Mouse (Mus musculus): ENCODE results near the gene Phactr2.

Phactr2 gene

DNA sequence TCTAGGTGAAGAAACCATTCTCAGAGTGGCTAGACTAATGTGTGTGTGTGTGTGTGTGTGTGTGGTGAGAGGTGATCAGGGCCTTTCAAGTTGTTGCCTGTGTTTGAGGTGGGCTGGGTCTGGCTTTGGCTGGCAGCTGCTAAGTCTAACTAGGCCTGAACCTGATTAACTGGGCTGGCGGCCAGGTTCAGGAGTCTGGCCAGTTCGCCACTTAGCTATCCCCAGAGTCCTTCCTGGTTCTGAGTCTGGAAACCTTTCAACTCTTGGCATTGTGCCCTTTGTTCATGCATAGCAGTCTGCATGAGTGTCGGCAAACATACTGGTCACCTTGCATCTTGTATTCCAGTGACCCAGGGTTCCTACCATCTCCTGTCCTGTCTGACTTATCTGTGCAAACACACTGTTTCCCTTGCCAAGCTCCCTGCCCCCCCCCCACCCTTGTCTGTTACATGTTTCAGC is 27.4 kb downstream of the Phactr2 start:
- DNase-seq = peak; percentile 85

DNA sequence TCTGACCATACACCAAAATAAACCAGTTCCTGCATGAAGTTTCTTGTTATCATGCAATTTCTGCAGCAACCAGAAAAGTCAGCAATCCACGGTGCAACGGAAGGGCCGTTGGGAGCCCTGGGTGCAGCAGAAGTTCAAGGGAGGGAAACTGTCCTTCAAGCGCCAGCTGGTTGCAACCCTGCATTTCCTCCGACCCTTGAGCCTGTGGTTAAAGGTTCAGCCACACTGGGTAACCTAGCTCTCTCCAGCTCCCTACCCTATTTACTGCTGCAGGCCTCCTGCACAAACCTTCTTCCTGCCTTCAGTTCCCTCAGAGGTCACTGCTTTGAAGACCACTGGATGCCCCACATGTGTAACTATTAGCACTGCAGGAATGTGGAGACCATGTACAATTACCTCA is 30.0 kb downstream of the Phactr2 start:
- DNase-seq = no peak

GRCm38 (mm10) chr10:13443647-13444046 is 30.6 kb downstream of the Phactr2 start:
- DNase-seq = no peak

GRCm38 (mm10) chr10:13440292-13440691 is 33.9 kb downstream of the Phactr2 start:
- DNase-seq = no peak

DNA sequence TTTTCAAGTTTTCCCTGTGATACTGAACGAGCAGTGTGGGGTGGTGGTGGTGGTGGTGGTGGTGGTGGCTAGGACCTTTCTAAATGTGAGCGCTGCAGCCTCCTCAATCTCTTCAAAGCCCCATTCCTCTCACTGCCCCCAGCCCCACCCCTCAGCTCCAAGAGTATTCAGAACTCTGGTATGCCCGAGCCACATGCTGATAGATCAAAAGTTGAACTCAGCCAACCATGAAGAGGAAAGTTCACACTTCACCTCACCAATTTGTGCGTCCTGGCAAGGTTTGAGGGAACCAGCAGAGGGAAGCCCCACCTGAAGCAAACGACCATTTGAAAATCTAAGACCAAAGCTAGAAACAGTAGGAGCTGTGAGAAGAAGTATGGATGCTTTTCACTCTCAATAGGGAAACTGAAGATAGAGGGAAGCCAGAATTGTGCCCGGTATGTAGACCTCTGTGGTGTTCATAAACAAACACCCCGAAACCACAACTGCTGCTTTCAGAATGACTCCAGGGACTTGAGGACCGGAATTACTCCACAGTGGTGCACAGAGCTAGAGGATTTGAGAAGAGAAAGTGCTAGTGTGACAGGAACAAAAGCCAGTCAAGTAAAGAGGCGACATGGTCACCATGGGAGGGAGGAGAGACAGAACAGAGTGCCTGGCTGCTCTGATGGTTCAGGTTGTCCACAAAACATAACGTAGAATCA is 35.9 kb downstream of the Phactr2 start:
- DNase-seq = no peak

DNA sequence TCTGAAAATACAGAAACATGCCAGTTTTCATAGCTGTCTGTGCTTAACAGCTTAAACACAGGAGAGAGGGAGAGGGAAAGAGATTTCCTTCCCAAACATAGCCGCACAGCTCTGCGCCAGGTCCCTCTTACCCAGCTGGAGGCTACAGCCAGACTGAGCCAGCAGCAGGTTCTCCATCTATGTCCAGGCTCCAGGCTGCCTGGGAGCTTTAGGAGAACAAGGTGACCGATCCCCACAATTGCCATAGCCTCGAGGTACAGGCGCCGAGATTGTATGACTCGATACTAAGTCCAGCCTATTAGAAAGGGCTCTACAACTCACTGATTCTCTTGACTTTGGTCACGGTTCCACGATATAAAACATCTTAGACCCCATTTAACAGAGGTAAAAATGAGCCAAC is 37.2 kb downstream of the Phactr2 start:
- DNase-seq = no peak

DNA sequence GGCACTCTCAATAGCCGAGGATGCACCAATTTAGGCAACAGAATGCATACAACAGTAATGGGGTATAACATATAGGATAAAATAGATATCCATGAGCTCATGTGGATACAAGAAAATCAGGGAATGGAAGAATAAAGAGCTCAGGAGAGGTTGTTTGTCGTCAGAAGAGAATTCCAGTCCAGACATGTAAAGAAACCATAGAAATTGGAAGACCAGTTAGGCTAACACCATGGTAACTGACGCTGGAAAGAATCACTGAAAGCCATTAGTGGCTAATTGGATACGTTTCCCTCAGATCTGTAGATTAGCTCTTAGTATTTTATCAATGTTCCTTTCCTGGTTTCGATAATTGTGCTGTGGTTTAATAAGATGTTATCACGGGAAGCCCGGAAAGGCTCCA is 41.2 kb downstream of the Phactr2 start:
- no peak for DNase-seq

DNA sequence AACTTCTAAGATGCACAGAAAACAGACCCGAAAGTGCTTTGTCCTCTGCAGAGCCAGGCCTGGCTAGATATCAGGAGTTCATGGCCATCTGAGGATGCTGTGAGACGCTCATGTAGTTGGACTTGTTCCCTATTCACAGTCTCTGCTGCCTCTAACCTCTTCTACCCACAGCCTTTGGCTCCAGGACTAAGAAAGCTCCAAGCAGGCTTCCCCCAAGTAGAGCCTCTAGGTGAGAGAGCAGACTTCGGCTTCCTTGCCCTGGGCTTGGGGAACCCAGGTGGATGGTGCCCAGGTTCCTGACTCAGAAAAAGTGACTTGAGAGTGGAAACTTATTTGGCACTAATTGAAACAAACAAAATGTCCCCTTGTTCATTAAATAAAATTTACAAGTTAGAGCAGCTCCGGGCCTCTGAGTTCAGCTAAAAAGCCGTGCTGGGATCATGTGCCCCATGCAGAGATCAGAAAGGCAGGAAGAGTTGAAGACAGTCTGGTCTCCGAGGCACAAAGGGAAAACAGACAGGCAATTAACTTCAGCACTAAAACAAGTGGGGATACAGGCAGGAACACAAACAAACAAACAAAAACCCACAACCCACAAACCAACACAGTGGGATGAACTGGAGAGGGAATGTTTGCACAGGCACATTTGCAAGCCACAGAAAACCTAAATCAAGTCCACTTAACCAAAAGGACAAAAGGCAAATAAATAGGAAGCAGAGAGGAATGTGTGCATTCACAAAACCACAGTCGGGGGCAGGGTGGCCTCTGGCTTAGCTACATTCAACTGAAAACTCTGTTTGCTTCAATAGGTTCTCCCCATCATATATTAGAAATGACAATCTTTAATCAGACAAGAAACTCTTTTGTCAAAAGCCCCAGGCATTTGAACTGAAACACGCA is 42.3 kb downstream of the Phactr2 start:
- no peak for DNase-seq

DNA sequence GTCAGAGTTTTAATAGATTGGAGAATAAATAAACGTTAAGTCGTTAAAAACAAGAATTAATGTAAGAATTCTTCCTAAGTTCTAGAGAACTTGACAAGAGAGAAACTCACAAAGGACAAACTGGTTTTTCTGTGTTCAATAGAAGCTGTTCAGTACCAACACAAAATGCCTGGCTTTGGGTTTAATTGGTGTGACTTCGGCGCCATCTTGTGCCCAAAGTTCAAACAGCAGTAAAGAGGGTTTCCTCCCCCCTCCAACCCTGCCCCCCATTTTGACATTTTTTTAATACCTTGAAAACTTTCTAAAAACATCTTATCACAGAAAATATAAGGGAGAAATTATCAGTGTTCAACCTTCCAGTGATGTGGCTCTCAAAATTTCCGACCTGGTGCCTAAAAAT is 44.4 kb downstream of the Phactr2 start:
- DNase-seq = peak; percentile 72

DNA sequence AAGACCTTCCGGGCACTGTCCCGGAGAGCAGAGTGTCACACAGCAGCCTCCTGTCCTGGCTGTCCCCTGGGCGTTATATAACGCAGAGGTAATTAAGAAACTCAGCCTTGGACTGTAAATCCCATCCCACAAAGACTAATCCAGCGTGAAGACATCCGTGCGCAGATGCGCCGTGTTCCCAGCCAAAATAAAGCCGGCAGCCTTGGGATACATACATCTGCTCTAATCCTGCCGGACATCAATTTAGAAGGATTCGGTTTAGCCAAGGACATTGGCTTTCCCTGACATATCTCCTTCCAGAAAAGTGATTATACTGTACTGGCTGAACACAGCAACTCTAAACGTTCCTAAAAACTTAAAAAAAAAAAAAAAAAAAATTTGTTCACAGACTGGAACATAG is 45.0 kb downstream of the Phactr2 start:
- no peak for DNase-seq

GRCm38 (mm10) chr10:13428536-13428935 is 45.7 kb downstream of the Phactr2 start:
- DNase-seq = no peak

DNA sequence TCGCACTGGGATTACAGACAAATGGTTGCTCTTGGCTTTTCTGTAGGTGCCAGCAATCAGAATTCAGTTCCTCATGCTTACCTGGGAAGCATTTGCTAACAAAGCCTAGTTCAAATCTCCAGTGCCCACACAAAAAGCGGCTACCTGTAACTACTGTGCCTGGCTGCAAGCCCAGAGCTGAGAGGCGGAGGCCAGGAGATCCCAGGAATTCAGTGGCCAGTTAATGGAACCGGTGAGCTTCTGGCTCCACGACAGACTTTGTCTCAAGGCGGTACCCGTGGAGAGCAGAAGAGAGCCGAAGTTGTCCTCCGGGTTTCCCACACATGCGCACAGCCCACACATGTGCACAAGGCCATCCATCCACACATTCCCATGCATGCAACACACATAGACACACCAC is 46.6 kb downstream of the Phactr2 start:
- DNase-seq = peak; percentile 12

- peak; percentile 6 for DNase-seq
Measured at GRCm38 (mm10) chr10:13425198-13425597, 49.0 kb downstream of the Phactr2 start.

DNA sequence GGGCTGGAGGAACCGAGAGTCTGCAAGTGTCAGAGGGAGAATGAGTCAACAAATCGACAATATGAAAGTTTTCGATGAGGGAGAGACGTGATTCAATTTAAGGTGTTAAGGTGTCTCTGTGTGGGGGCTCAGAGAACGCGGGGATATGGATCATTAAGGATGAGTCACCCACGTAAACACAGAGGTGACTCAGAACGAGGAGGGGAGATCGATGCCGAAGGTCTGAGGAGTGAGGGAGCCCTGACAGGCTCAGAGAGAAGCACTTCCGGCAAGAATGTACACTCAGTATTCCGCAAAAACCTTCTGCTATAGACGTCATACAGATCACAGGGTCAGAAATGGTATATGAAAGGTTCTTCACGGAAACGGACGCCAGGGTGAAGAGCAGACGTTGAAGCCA is 49.7 kb downstream of the Phactr2 start:
- no peak for DNase-seq

- no peak for DNase-seq
Measured at GRCm38 (mm10) chr10:13424015-13424414, 50.2 kb downstream of the Phactr2 start.

DNA sequence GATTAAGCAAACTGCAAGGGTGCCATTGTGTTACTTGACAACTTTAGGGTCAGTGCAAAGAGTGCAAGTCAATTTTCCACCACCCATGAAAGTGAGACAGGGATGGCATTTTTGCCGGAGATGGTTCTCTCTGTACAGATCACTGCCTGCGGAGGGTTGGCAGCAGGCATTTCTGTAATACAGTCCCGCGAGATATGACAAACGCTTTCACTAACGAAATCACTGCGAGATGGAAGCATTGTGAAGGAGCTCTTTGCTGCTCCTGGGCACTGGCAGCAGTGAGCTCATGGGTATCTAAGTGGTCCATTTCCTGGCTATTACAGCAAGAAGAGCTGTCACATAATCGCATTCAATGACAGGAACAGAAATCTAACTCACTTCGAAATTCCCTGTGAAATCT is 52.1 kb downstream of the Phactr2 start:
- DNase-seq = no peak

DNA sequence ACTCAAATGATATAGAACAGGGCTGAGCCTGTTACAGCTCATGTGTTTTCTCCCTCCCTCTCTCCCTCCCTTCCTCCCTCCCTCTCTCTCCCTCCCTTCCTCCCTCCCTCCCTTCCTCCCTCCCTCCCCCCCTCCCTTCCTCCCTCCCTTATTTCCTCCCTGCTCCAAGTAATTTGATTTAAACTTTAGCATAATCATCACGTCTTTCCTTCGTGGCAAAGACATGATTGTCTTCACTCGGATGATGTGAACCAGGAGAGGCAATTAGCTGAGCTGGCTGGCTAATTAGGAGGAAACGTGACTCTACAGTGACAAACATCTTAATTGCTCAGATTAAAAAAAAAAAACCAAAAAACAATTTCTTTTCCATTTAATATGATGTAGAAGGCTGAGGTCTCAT is 55.0 kb downstream of the Phactr2 start:
- DNase-seq = no peak

DNA sequence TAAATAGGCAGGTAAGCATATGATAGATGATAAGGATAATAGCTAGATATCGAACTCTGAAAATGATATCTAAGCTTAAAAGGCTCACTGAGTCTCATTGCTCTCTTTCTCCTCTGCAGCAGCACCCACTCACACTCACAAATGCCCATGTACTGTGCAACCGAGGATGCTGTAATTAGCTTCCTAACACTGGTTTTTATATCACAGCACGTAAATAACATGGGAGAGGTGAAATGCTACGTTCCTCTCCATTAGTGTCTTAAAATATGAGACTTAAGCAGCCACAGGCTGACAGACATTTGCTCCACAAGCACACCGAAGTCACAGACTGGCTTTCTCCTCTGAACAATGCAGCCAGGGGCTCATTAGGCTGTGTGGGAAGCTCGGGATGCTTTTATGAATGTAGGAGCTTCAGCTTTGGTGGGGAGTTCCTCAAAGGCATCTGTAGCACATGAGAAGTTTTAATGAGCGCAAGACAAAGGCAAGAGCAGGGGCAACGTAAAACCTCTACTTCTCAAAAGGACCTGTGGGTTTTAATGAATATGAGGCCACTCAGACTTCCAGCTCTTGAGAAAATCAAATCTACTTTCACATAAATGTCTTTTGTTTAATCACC is 58.6 kb downstream of the Phactr2 start:
- no peak for DNase-seq

DNA sequence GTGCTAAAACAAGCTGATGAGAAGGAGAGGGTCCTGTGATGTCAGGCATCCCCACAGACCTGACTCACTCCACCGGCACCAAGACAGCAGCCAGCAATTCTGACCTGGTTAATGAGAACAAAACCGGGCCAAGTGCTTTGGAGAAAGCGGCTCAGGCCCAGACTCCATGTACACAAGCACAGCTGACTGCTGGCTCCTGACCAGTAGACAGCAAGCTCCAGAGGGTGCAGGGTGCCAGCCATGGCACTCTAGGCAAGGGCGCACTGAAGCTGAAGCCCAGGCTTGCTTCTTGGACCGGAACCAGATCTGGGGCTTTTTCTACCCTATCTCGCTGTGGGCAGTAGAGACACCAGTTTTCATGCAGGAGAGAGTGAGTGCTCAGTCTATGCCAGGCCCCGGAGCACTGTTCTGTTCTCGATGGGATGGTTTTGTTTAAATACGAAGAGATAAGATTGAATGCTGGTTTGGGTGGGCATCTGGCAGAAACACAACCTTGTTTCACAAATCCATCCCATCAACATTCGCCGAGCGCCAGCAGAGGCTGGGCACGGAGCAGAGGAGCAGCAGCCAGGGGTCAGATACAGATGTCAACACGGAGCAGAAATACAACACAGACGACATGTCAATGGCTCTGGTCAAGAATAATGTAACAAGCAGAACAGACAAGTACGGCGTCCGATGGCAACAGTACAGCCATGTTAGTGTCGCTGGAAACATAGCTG is 61.8 kb downstream of the Phactr2 start:
- DNase-seq = peak; percentile 44

DNA sequence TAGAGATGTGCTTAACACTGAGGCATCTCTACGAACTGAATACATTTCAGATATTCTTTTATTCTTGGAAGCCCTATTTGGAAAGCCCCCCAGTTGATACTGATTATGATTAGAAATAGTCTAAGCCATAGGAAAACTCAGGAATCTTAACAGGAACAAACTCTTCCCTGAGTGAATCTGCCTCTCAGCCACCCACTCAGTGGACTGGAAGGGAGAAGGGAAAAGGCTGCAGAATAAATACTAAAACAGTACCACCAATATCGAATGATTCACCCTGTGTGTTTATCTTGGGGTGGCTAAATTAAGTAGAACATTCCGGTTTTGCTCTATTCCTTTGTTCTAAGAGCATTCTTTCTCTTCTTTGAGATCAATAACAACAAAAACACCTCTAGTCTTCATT is 63.2 kb downstream of the Phactr2 start:
- no peak for DNase-seq

- DNase-seq = no peak
Measured at GRCm38 (mm10) chr10:13401971-13402370, 72.2 kb downstream of the Phactr2 start.

- DNase-seq = no peak
Measured at GRCm38 (mm10) chr10:13395753-13396152, 78.5 kb downstream of the Phactr2 start.

- DNase-seq = no peak
Measured at GRCm38 (mm10) chr10:13394000-13394399, 80.2 kb downstream of the Phactr2 start.
